Comparison of ENCODE assay signal across 17 mouse cellular contexts in the genomic region with DNA sequence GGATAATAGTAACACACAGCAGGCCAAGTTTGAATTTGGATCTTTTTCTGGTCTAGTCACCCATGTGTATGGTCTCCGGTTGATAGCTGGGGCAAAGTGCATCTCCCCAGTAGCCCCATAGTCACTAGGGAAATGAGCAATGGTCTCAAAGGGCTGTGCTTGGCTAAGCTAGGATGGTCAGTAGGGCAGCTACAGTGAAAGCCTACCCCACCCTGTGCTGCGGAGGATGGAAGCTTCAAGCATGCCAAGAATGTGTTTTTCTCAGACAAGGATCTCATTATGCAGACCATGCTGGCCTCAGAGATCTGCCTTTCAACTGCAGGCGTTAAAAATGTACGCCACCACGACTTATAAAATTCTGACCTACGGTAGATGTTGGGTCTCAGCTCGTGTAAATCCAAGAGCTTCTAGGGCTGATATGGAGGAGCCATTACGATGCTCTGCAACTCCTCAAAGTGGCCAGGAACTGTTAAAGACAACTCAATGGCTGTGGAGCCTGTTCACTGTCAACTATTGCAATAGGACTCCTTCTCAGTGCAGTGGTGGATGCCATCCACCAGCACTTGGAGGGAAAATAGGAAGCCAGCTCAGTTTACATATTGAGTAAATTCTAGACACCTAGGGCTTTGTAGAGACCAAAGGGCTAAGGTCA. TPM values are rescaled to one million over a fixed set of nuclear protein-coding genes. Genes with fewer than 3 reads are reported as not detected.
A peak's percentile ranks its signal among the peaks of the same experiment; 100 is the strongest.
DNase-seq lines count a peak whose midpoint lies in the region; ATAC-seq and TF ChIP-seq lines count a peak whose summit lies in the region.
"Had no signal": no experiment of that assay in that cellular context is flagged by ENCODE, and none has a peak within 500 bp of the region (broad histone marks: within the 10 kb centered on the region; RNA-seq: fewer than 3 reads in every experiment).

No protein-coding gene starts in this region.

- H3K27ac ChIP-seq in gastrocnemius, adult 2 months, result peak overlapping the region; percentile 70
- H3K27ac ChIP-seq in lung, embryonic 16.5 days (ENCODE audit: low read length), result no peak overlapping the region
- H3K27ac ChIP-seq in hindbrain, embryonic 16.5 days (ENCODE audit: low read depth, low read length), result no peak overlapping the region
- no peak overlapping the region for H3K27ac ChIP-seq in heart, embryonic 11.5 days (ENCODE audit: low read depth, low read length)
- H3K27ac ChIP-seq: hindbrain, embryonic 15.5 days had no signal

- WGBS in lung, embryonic 16.5 days, result 48% methylated on average over 8 of the region's 8 CpGs
- WGBS in hindbrain, embryonic 16.5 days, result 64% methylated on average over 8 of the region's 8 CpGs
- 43% methylated on average over 8 of the region's 8 CpGs for WGBS in heart, embryonic 11.5 days (ENCODE audit: insufficient replicate concordance)

- no peaks in the 10 kb centered on the region for H3K4me1 ChIP-seq in lung, embryonic 16.5 days (replicated peaks; ENCODE audit: control insufficient read depth, insufficient read depth, low read length)
- no peaks in the 10 kb centered on the region for H3K4me1 ChIP-seq in hindbrain, embryonic 16.5 days (ENCODE audit: control insufficient read depth, insufficient read depth, low read depth, low read length)
- H3K4me1 ChIP-seq in heart, embryonic 11.5 days (ENCODE audit: control insufficient read depth, insufficient read depth, low read length), result peaks cover 17% of the 10 kb centered on the region; the same call in 1 of the 2 replicates
- H3K4me1 ChIP-seq: hindbrain, embryonic 15.5 days had no signal

- no peaks in the 10 kb centered on the region for H3K9me3 ChIP-seq in lung, embryonic 16.5 days (ENCODE audit: control insufficient read depth, low read length)
- H3K9me3 ChIP-seq in hindbrain, embryonic 16.5 days (ENCODE audit: control insufficient read depth, low read length), result no peaks in the 10 kb centered on the region
- H3K9me3 ChIP-seq in heart, embryonic 11.5 days (replicated peaks; ENCODE audit: control insufficient read depth, low read length), result no peaks in the 10 kb centered on the region
- H3K9me3 ChIP-seq: heart, embryonic 12.5 days; hindbrain, embryonic 15.5 days had no signal

- H3K4me3 ChIP-seq in gastrocnemius, adult 2 months, result no peak overlapping the region
- no peak overlapping the region for H3K4me3 ChIP-seq in lung, embryonic 16.5 days (ENCODE audit: low read length)
- H3K4me3 ChIP-seq in hindbrain, embryonic 16.5 days (ENCODE audit: low read length), result no peak overlapping the region
- no peak overlapping the region for H3K4me3 ChIP-seq in myocyte
- no peak overlapping the region for H3K4me3 ChIP-seq in heart, embryonic 11.5 days (ENCODE audit: low read depth, low read length)
- H3K4me3 ChIP-seq: heart, embryonic 12.5 days; hindbrain, embryonic 15.5 days had no signal

- H3K79me2 ChIP-seq in myocyte (ENCODE audit: control insufficient read depth, insufficient read depth), result peaks cover 2% of the 10 kb centered on the region

- no peak overlapping the region for H3K9ac ChIP-seq in lung, embryonic 16.5 days (ENCODE audit: low read length)
- no peak overlapping the region for H3K9ac ChIP-seq in hindbrain, embryonic 16.5 days (ENCODE audit: low read depth, low read length)
- no peak overlapping the region for H3K9ac ChIP-seq in heart, embryonic 11.5 days (ENCODE audit: low read depth, low read length)
- H3K9ac ChIP-seq: heart, embryonic 12.5 days; hindbrain, embryonic 15.5 days had no signal

- ATAC-seq in lung, embryonic 16.5 days (ENCODE audit: low read depth), result 0 out of 2 replicates have a peak, but pooled peaks have one; percentile 16
- ATAC-seq in hindbrain, embryonic 16.5 days, result 0 out of 2 replicates have a peak, but pooled peaks have one; percentile 10
- ATAC-seq in heart, embryonic 11.5 days (replicated peaks; ENCODE audit: insufficient number of reproducible peaks, low FRiP score, low TSS enrichment), result no peak

- intact Hi-C loops in gastrocnemius, adult 2 months (cut with DNase I), result loop anchor here (5.0 kb wide), 1 partner anchor 57 kb away; the partner anchor contains the start of gene March6

- no peak overlapping the region for H3K4me2 ChIP-seq in lung, embryonic 16.5 days (ENCODE audit: low read depth, low read length)
- no peak overlapping the region for H3K4me2 ChIP-seq in hindbrain, embryonic 16.5 days (ENCODE audit: low read length)
- H3K4me2 ChIP-seq in myocyte (ENCODE audit: low read depth), result no peak overlapping the region
- H3K4me2 ChIP-seq in heart, embryonic 11.5 days, result no peak overlapping the region
- H3K4me2 ChIP-seq: heart, embryonic 12.5 days; hindbrain, embryonic 15.5 days had no signal

- no peak for TF ChIP-seq CTCF in gastrocnemius, adult 2 months (IDR thresholded peaks at IDR 0.05)

- no peak overlapping the region for H3ac ChIP-seq in myocyte (ENCODE audit: control insufficient read depth, insufficient read length)

- H3K27me3 ChIP-seq in lung, embryonic 16.5 days (ENCODE audit: control insufficient read depth, insufficient read depth, low read depth, low read length), result no peaks in the 10 kb centered on the region
- no peaks in the 10 kb centered on the region for H3K27me3 ChIP-seq in hindbrain, embryonic 16.5 days (replicated peaks; ENCODE audit: control insufficient read depth, insufficient read depth, low read length)
- no peaks in the 10 kb centered on the region for H3K27me3 ChIP-seq in myocyte (ENCODE audit: control insufficient read depth, insufficient read depth, insufficient read length)
- H3K27me3 ChIP-seq in heart, embryonic 11.5 days (ENCODE audit: control insufficient read depth, insufficient read depth, low read length), result no peaks in the 10 kb centered on the region
- H3K27me3 ChIP-seq: heart, embryonic 12.5 days; hindbrain, embryonic 15.5 days had no signal

- no peak for DNase-seq in gastrocnemius, adult 2 months
- no peak for DNase-seq in gastrocnemius, postnatal 4 days (ENCODE audit: low spot score in 2 of 2)
- no peak for DNase-seq in lung, postnatal 4 days
- no peak for DNase-seq in layer of hippocampus, postnatal 25 days (ENCODE audit: extremely low spot score in 1 of 2, low spot score in 1 of 2)
- DNase-seq: adrenal gland, adult 8-10 months; layer of hippocampus, adult 9-11 months; left cerebral cortex, postnatal 4 days; lung, adult 18-20 months; spleen, adult 18-20 months had no signal

- TF ChIP-seq POLR2A in myocyte (IDR thresholded peaks at IDR 0.05; ENCODE audit: insufficient read length, low read depth), result peak; percentile 11

- H3K36me3 ChIP-seq in lung, embryonic 16.5 days (ENCODE audit: control insufficient read depth, insufficient read depth, low read length), result peaks cover 48% of the 10 kb centered on the region
- H3K36me3 ChIP-seq in hindbrain, embryonic 16.5 days (ENCODE audit: control insufficient read depth, insufficient read depth, low read length), result peaks cover 47% of the 10 kb centered on the region
- H3K36me3 ChIP-seq in myocyte (ENCODE audit: control insufficient read depth, insufficient read depth), result peaks cover 53% of the 10 kb centered on the region
- H3K36me3 ChIP-seq in heart, embryonic 11.5 days (ENCODE audit: control insufficient read depth, insufficient read depth, low read length), result peaks cover 42% of the 10 kb centered on the region

TF ChIP-seq in myocyte, 11 proteins besides CTCF, POLR2A, EP300 and RAD21:
- TF ChIP-seq POLR2AphosphoS2 (IDR thresholded peaks at IDR 0.05; ENCODE audit: insufficient read length, low read depth) (peak; percentile 98), E2F4 (IDR thresholded peaks at IDR 0.05; ENCODE audit: insufficient read depth) (no peak)

RNA-seq across cellular contexts. Expression of gene Cct5, which starts 12.5 kb away (rescaled TPM):
- total RNA-seq in gastrocnemius, adult 2 months (2021), result 100 to 1,000 TPM; 113 to 132 TPM
- total RNA-seq in gastrocnemius, postnatal 4 days (2021), result 100 to 1,000 TPM; 230 to 241 TPM
- polyA plus RNA-seq in lung, embryonic 16.5 days (2015; fragmentation: Nextera tagmentation; extraction: Ambion mirVana), result 452 and 461 TPM in 2 replicates
- polyA plus RNA-seq in hindbrain, embryonic 16.5 days (2015; fragmentation: Nextera tagmentation; extraction: Ambion mirVana), result 484 and 486 TPM in 2 replicates
- polyA plus RNA-seq in myocyte (2012; fragmentation: generic; extraction: Trizol), result 521 TPM
- polyA plus RNA-seq in heart, embryonic 11.5 days (2014; fragmentation: Nextera tagmentation; extraction: Ambion mirVana), result 455 and 458 TPM in 2 replicates
- 100 to 1,000 TPM; 233 to 257 TPM for total RNA-seq in layer of hippocampus, postnatal 25 days (2021)

RNA-seq across cellular contexts. Expression of gene Fam173b, which starts 12.5 kb away (rescaled TPM):
- 10 to 100 TPM; 13.9 to 17.7 TPM for total RNA-seq in gastrocnemius, adult 2 months (2021)
- total RNA-seq in gastrocnemius, postnatal 4 days (2021), result 10 to 100 TPM; 12.7 to 13.7 TPM
- polyA plus RNA-seq in lung, embryonic 16.5 days (2015; fragmentation: Nextera tagmentation; extraction: Ambion mirVana), result 14.1 TPM in 2 replicates
- polyA plus RNA-seq in hindbrain, embryonic 16.5 days (2015; fragmentation: Nextera tagmentation; extraction: Ambion mirVana), result 11.0 TPM in 2 replicates
- polyA plus RNA-seq in myocyte (2012; fragmentation: generic; extraction: Trizol), result 37.8 TPM
- 13.3 and 16.1 TPM in 2 replicates for polyA plus RNA-seq in heart, embryonic 11.5 days (2014; fragmentation: Nextera tagmentation; extraction: Ambion mirVana)
- total RNA-seq in layer of hippocampus, postnatal 25 days (2021), result 10 to 100 TPM; 11.8 to 13.3 TPM

RNA-seq across cellular contexts. Expression of gene Cmbl, which starts 23.9 kb away (rescaled TPM):
- 10 to 100 TPM; 30.4 to 58.0 TPM for total RNA-seq in gastrocnemius, adult 2 months (2021)
- total RNA-seq in gastrocnemius, postnatal 4 days (2021), result 10 to 100 TPM; 52.5 to 63.7 TPM
- polyA plus RNA-seq in lung, embryonic 16.5 days (2015; fragmentation: Nextera tagmentation; extraction: Ambion mirVana), result 6.8 and 8.1 TPM in 2 replicates
- 16.0 and 17.1 TPM in 2 replicates for polyA plus RNA-seq in hindbrain, embryonic 16.5 days (2015; fragmentation: Nextera tagmentation; extraction: Ambion mirVana)
- 29.0 TPM for polyA plus RNA-seq in myocyte (2012; fragmentation: generic; extraction: Trizol)
- 6.6 and 8.5 TPM in 2 replicates for polyA plus RNA-seq in heart, embryonic 11.5 days (2014; fragmentation: Nextera tagmentation; extraction: Ambion mirVana)
- 10 to 100 TPM; 10.1 to 13.5 TPM for total RNA-seq in layer of hippocampus, postnatal 25 days (2021)
- total RNA-seq: common myeloid progenitor, adult 5-6 weeks; megakaryocyte-erythroid progenitor cell, adult 5-6 weeks had no signal

RNA-seq across cellular contexts. Expression of gene March6, which starts 58.3 kb away (rescaled TPM):
- total RNA-seq in gastrocnemius, adult 2 months (2021), result 100 to 1,000 TPM; 124 to 131 TPM
- 10 to 100 TPM; 57.8 to 61.0 TPM for total RNA-seq in gastrocnemius, postnatal 4 days (2021)
- 28.2 and 29.4 TPM in 2 replicates for polyA plus RNA-seq in lung, embryonic 16.5 days (2015; fragmentation: Nextera tagmentation; extraction: Ambion mirVana)
- 68.3 and 82.9 TPM in 2 replicates for polyA plus RNA-seq in hindbrain, embryonic 16.5 days (2015; fragmentation: Nextera tagmentation; extraction: Ambion mirVana)
- 37.2 TPM for polyA plus RNA-seq in myocyte (2012; fragmentation: generic; extraction: Trizol)
- polyA plus RNA-seq in heart, embryonic 11.5 days (2014; fragmentation: Nextera tagmentation; extraction: Ambion mirVana), result 31.1 and 40.9 TPM in 2 replicates
- total RNA-seq in layer of hippocampus, postnatal 25 days (2021), result 100 to 1,000 TPM; 186 to 189 TPM
